Mouse (Mus musculus): Measurements from ENCODE around the gene Serinc3. TPM values are rescaled to one million over a fixed set of nuclear protein-coding genes. Genes with fewer than 3 reads are reported as not detected.
A peak's percentile ranks its signal among the peaks of the same experiment; 100 is the strongest.

Serinc3 gene
- polyA plus RNA-seq, 1 experiment from 2014 or later, result 92.7 TPM

- Histone ChIP-seq H3K9me3 (ENCODE audit: low read length) (no peaks in the 10 kb centered on the region), H3K36me3 (replicated peaks; ENCODE audit: insufficient read depth, low read length) (no peaks in the 10 kb centered on the region), H3K9ac (replicated peaks) (no peak overlapping the region), H3K4me1 (ENCODE audit: insufficient read depth) (peaks cover 7% of the 10 kb centered on the region), H3K27ac (ENCODE audit: low read depth) (no peak overlapping the region), H3K4me2 (ENCODE audit: low read depth, low read length) (no peak overlapping the region), H3K4me3 (ENCODE audit: low read depth, low read length) (no peak overlapping the region), H3K27me3 (ENCODE audit: insufficient read depth, low read length) (no peaks in the 10 kb centered on the region)
- TF ChIP-seq CTCF (IDR thresholded peaks at IDR 0.05; ENCODE audit: low read depth) (no peak), EP300 (IDR thresholded peaks at IDR 0.05; ENCODE audit: low read depth) (peak; percentile 15; the same call in 1 of the 2 replicates)
- DNase-seq (peak; percentile 52), ATAC-seq (peak; percentile 76)
- WGBS (ENCODE audit: insufficient replicate concordance), result 52% methylated on average over 13 of the region's 13 CpGs
These were observed 64.6 kb downstream of the Serinc3 start for GRCm38 (mm10) chr2:163580069-163580945.

- Histone ChIP-seq H3K4me1 (ENCODE audit: insufficient read depth) (peaks cover 16% of the 10 kb centered on the region), H3K9me3 (ENCODE audit: low read length) (no peaks in the 10 kb centered on the region), H3K27me3 (ENCODE audit: insufficient read depth, low read length) (no peaks in the 10 kb centered on the region), H3K4me3 (ENCODE audit: low read depth, low read length) (no peak overlapping the region), H3K4me2 (ENCODE audit: low read depth, low read length) (no peak overlapping the region), H3K9ac (replicated peaks) (no peak overlapping the region), H3K27ac (ENCODE audit: low read depth) (no peak overlapping the region), H3K36me3 (replicated peaks; ENCODE audit: insufficient read depth, low read length) (no peaks in the 10 kb centered on the region)
- 83% methylated on average over 2 of the region's 2 CpGs for WGBS (ENCODE audit: insufficient replicate concordance)
- no peak for ATAC-seq
- DNase-seq, result no peak
- no peak for TF ChIP-seq CTCF (IDR thresholded peaks at IDR 0.05; ENCODE audit: low read depth)
- no peak for TF ChIP-seq EP300 (IDR thresholded peaks at IDR 0.05; ENCODE audit: low read depth)
These were observed 66.9 kb downstream of the Serinc3 start for GRCm38 (mm10) chr2:163577986-163578385.

- no peak for TF ChIP-seq CTCF (IDR thresholded peaks at IDR 0.05; ENCODE audit: low read depth)
- TF ChIP-seq EP300 (IDR thresholded peaks at IDR 0.05; ENCODE audit: low read depth), result no peak
- Histone ChIP-seq H3K9ac (replicated peaks) (0 out of 2 replicates have a peak overlapping the region, but pooled peaks have one; percentile 30), H3K27ac (ENCODE audit: low read depth) (peak overlapping the region; percentile 68), H3K9me3 (ENCODE audit: low read length) (no peaks in the 10 kb centered on the region), H3K4me1 (ENCODE audit: insufficient read depth) (peaks cover 17% of the 10 kb centered on the region), H3K36me3 (replicated peaks; ENCODE audit: insufficient read depth, low read length) (peaks cover 9% of the 10 kb centered on the region), H3K27me3 (ENCODE audit: insufficient read depth, low read length) (no peaks in the 10 kb centered on the region), H3K4me3 (ENCODE audit: low read depth, low read length) (no peak overlapping the region), H3K4me2 (ENCODE audit: low read depth, low read length) (peak overlapping the region; percentile 39)
- DNase-seq, result peak; percentile 55
- WGBS (ENCODE audit: insufficient replicate concordance), result 22% methylated on average over 11 of the region's 11 CpGs
- ATAC-seq, result peak; percentile 79
These were observed 69.7 kb downstream of the Serinc3 start for GRCm38 (mm10) chr2:163575248-163575647.

- DNase-seq, result no peak
- 58% methylated on average over 3 of the region's 3 CpGs for WGBS (ENCODE audit: insufficient replicate concordance)
- H3K36me3 ChIP-seq (replicated peaks; ENCODE audit: insufficient read depth, low read length), result peaks cover 15% of the 10 kb centered on the region
These were observed 70.6 kb downstream of the Serinc3 start for GRCm38 (mm10) chr2:163574321-163574720.

More at GRCm38 (mm10) chr2:163574321-163574720, 70.6 kb downstream of the Serinc3 start:
- no peak for ATAC-seq
- TF ChIP-seq CTCF (IDR thresholded peaks at IDR 0.05; ENCODE audit: low read depth) (no peak), EP300 (IDR thresholded peaks at IDR 0.05; ENCODE audit: low read depth) (no peak)
- H3K27ac ChIP-seq (ENCODE audit: low read depth), result peak overlapping the region; percentile 68
- no peak overlapping the region for H3K9ac ChIP-seq (replicated peaks)
- peaks cover 16% of the 10 kb centered on the region for H3K4me1 ChIP-seq (ENCODE audit: insufficient read depth)
- H3K4me2 ChIP-seq (ENCODE audit: low read depth, low read length), result no peak overlapping the region
- H3K9me3 ChIP-seq (ENCODE audit: low read length), result no peaks in the 10 kb centered on the region
- H3K27me3 ChIP-seq (ENCODE audit: insufficient read depth, low read length), result no peaks in the 10 kb centered on the region
- H3K4me3 ChIP-seq (ENCODE audit: low read depth, low read length), result no peak overlapping the region

Other genes starting within 250 kb of the Serinc3 start
- gene Jph2, start 247.1 kb downstream of the Serinc3 start, polyA plus RNA-seq (2015; fragmentation: Nextera tagmentation; extraction: Ambion mirVana), result 0.11 and 0.19 TPM in 2 replicates
- gene Oser1, start 220.4 kb downstream of the Serinc3 start, polyA plus RNA-seq (2015; fragmentation: Nextera tagmentation; extraction: Ambion mirVana), result 42.6 and 50.4 TPM in 2 replicates
- gene Gdap1l1, start 206.7 kb downstream of the Serinc3 start, polyA plus RNA-seq (2015; fragmentation: Nextera tagmentation; extraction: Ambion mirVana), result not detected in 2 replicates
- 15.1 and 16.9 TPM in 2 replicates for gene Fitm2, start 172.5 kb downstream of the Serinc3 start, polyA plus RNA-seq (2015; fragmentation: Nextera tagmentation; extraction: Ambion mirVana)
- not detected in 2 replicates for gene R3hdml, start 152.8 kb downstream of the Serinc3 start, polyA plus RNA-seq (2015; fragmentation: Nextera tagmentation; extraction: Ambion mirVana)
- 25.1 and 27.5 TPM in 2 replicates for gene Hnf4a, start 138.3 kb downstream of the Serinc3 start, polyA plus RNA-seq (2015; fragmentation: Nextera tagmentation; extraction: Ambion mirVana)
- 6.7 and 9.5 TPM in 2 replicates for gene Ttpal, start 42.8 kb downstream of the Serinc3 start, polyA plus RNA-seq (2015; fragmentation: Nextera tagmentation; extraction: Ambion mirVana)
- 84.9 and 85.0 TPM in 2 replicates for gene Pkig, start 13.3 kb upstream of the Serinc3 start, polyA plus RNA-seq (2015; fragmentation: Nextera tagmentation; extraction: Ambion mirVana)
- gene Ada, start 105.1 kb upstream of the Serinc3 start, polyA plus RNA-seq (2015; fragmentation: Nextera tagmentation; extraction: Ambion mirVana), result 2.7 TPM in 2 replicates
- gene Ccn5, start 175.7 kb upstream of the Serinc3 start, polyA plus RNA-seq (2015; fragmentation: Nextera tagmentation; extraction: Ambion mirVana), result 0.06 TPM in 1 of 2 replicates, not detected in the other
- gene Kcnk15, start 208.5 kb upstream of the Serinc3 start, polyA plus RNA-seq (2015; fragmentation: Nextera tagmentation; extraction: Ambion mirVana), result not detected in 2 replicates